Mouse (Mus musculus) liver, embryonic 14.5 days (tissue): ENCODE measurements around the gene Thap3. TPM values are rescaled to one million over a fixed set of nuclear protein-coding genes. Genes with fewer than 3 reads are reported as not detected.
"Not testable (repeated sequence)": the region's sequence is repeated elsewhere in the genome, so short reads cannot be mapped to it uniquely, and the experiment has no call there.

ENCODE experiments used
- ATAC-seq: fragments of 200-750 bp; cut with Nextera tagmentation; 2 replicates; pipeline ENCODE4 v1.8.0; 2017; ENCODE audit warnings: moderate number of reproducible peaks, mild to moderate bottlenecking, moderate library complexity; ENCODE audit not compliant: insufficient read depth
- DNase-seq, 3 experiments: peaks; one replicate each; pipeline ENCODE4 v3.0.0-alpha.2; 2012 to 2013; ENCODE audit warnings: low read depth in 3 of 3, low spot score in 3 of 3
- H3K27ac ChIP-seq: fragments of 300-500 bp; sonication (generic); 2 replicates; pipeline ENCODE4 v1.5.1; 2014; ENCODE audit warnings: moderate library complexity, mild to moderate bottlenecking, control low read depth, inconsistent platforms
- H3K27me3 ChIP-seq: fragments of 300-500 bp; sonication (generic); 2 replicates; pipeline ENCODE4 v1.6.1; 2014; ENCODE audit warnings: mild to moderate bottlenecking, low read length, moderate library complexity; ENCODE audit not compliant: control insufficient read depth, insufficient read depth
- H3K36me3 ChIP-seq: fragments of 300-500 bp; sonication (generic); replicated peaks from 2 replicates; pipeline ENCODE4 v1.6.1; 2014; ENCODE audit warnings: low read depth; ENCODE audit not compliant: control insufficient read depth, insufficient read depth
- H3K4me1 ChIP-seq, 2 experiments: fragments of 200-500 bp in 1 of 2; fragments of 300-500 bp in 1 of 2; sonication (generic) in 1 of 2; replicated peaks; 2 replicates each; pipeline ENCODE4 v1.6.1; 2012 to 2014; ENCODE audit warnings: antibody characterized with exemption in 1 of 2, inconsistent platforms in 1 of 2, low read length in 1 of 2; ENCODE audit not compliant: control insufficient read depth in 2 of 2, insufficient read depth in 2 of 2
- H3K4me2 ChIP-seq: fragments of 300-500 bp; sonication (generic); 2 replicates; pipeline ENCODE4 v1.6.1; 2014; ENCODE audit warnings: low read depth, mild to moderate bottlenecking, control low read depth, moderate library complexity
- H3K4me3 ChIP-seq, 2 experiments: fragments of 200-500 bp in 1 of 2; fragments of 300-500 bp in 1 of 2; sonication (generic) in 1 of 2; 2 replicates each; pipeline ENCODE4 v1.5.1; 2012 to 2014; ENCODE audit warnings: low read depth in 2 of 2, low read length in 2 of 2, mild to moderate bottlenecking in 2 of 2, control low read depth in 1 of 2, inconsistent platforms in 1 of 2, moderate library complexity in 1 of 2; ENCODE audit not compliant: insufficient read depth in 1 of 2
- H3K9ac ChIP-seq: fragments of 300-500 bp; sonication (generic); replicated peaks from 2 replicates; pipeline ENCODE4 v1.6.1; 2014; ENCODE audit warnings: mild to moderate bottlenecking, control low read depth, moderate library complexity
- H3K9me3 ChIP-seq: fragments of 300-500 bp; sonication (generic); 2 replicates; pipeline ENCODE4 v1.6.1; 2016; ENCODE audit warnings: low read length, mixed read lengths; ENCODE audit not compliant: control insufficient read depth
- CTCF ChIP-seq: IDR thresholded peaks from 2 replicates; pipeline ENCODE4 v1.5.1; 2016; ENCODE audit warnings: antibody characterized with exemption, low read depth, control low read depth
- EP300 ChIP-seq: IDR thresholded peaks from 2 replicates; pipeline ENCODE4 v1.6.1; 2016; ENCODE audit warnings: antibody characterized with exemption, low read depth
- WGBS: fragments of 180-500 bp; shearing (Covaris S2); extraction: QIAGEN DNeasy Blood & Tissue Kit; methylation state at CpG from one replicate; pipeline ENCODE4 v1.1.7; 2014; ENCODE audit not compliant: insufficient replicate concordance; 5-methylcytosine and 5-hydroxymethylcytosine counted together
- polyA plus RNA-seq, 2 experiments: library from polyadenylated mRNA; depleted of rRNA in 1 of 2; stranded (reverse) in 1 of 2; unstranded in 1 of 2; fragments of >200 nt; fragmentation: Nextera tagmentation in 1 of 2; extraction: Ambion mirVana in 1 of 2; gene quantifications; 2 replicates each; pipeline versions ENCODE4 v1.2.1 to v1.2.3; 2012 to 2014

Gene Thap3
- polyA plus RNA-seq (2012; rRNA removed) (4.8 and 5.0 TPM in 2 replicates), polyA plus RNA-seq (2014; fragmentation: Nextera tagmentation; extraction: Ambion mirVana) (4.5 and 5.2 TPM in 2 replicates)

GRCm38 (mm10) chr4:151988342-151989109, at the start of gene Thap3:
Thap3 (minus strand) TSS chr4:151988997.
- Histone ChIP-seq H3K4me3 (peak within 1 kb of the TSS; percentile 72 to 80), H3K27ac (peak within 1 kb of the TSS; percentile 4), H3K9me3 (no peaks in the 10 kb centered on the region), H3K27me3 (no peaks in the 10 kb centered on the region; the same call in 1 of the 2 replicates), H3K4me1 (peaks cover 12% of the 10 kb centered on the region in 2 experiments), H3K9ac (peak within 1 kb of the TSS; percentile 84), H3K36me3 (peaks cover 11% of the 10 kb centered on the region; the same call in 1 of the 2 replicates), H3K4me2 (peak within 1 kb of the TSS; percentile 99)
- WGBS: 2% methylated on average over 54 of the region's 54 CpGs
- TF ChIP-seq CTCF (no peak), EP300 (no peak)
- peak; percentile 76 for ATAC-seq
- peak in 1 of 3 experiments; percentile 38 for DNase-seq

- no peak for TF ChIP-seq EP300
- ATAC-seq: no peak
- Histone ChIP-seq H3K9ac (peak within 1 kb of the TSS; percentile 67), H3K27me3 (no peaks in the 10 kb centered on the region), H3K27ac (no peak within 1 kb of the TSS), H3K4me3 (peak within 1 kb of the TSS; percentile 83 to 93), H3K36me3 (peaks cover 24% of the 10 kb centered on the region), H3K4me2 (peak within 1 kb of the TSS; percentile 75), H3K9me3 (no peaks in the 10 kb centered on the region), H3K4me1 (peaks cover 2 to 6% of the 10 kb centered on the region in 2 experiments; a peak in 3 of 4 replicates)
- WGBS: 35% methylated on average over 10 of the region's 10 CpGs
- DNase-seq: no peak
Observed at GRCm38 (mm10) chr4:152038225-152038984, 49.6 kb upstream of the Thap3 start, which contains the start of gene Tas1r1. Tas1r1 (minus strand) TSS chr4:152038568.

- not testable (repeated sequence) for H3K36me3 ChIP-seq, ATAC-seq, H3K27ac ChIP-seq, DNase-seq, H3K9me3 ChIP-seq, H3K27me3 ChIP-seq, H3K4me3 ChIP-seq, H3K4me1 ChIP-seq, H3K4me2 ChIP-seq, H3K9ac ChIP-seq
- WGBS: 78% methylated on average over 6 of the region's 6 CpGs
- TF ChIP-seq CTCF: peak; percentile 58
Observed at GRCm38 (mm10) chr4:152036464-152036863, 47.7 kb upstream of the Thap3 start.

- Histone ChIP-seq H3K9me3 (no peaks in the 10 kb centered on the region), H3K4me2 (no peak overlapping the region), H3K9ac (no peak overlapping the region), H3K27me3 (no peaks in the 10 kb centered on the region), H3K27ac (no peak overlapping the region), H3K4me3 (no peak overlapping the region), H3K36me3 (no peaks in the 10 kb centered on the region), H3K4me1 (peaks cover 0 to 4% of the 10 kb centered on the region in 2 experiments; a peak in 2 of 4 replicates)
- ATAC-seq (no peak), DNase-seq (no peak)
- no peak for TF ChIP-seq EP300
- no peak for TF ChIP-seq CTCF
- 77% methylated on average over 13 of the region's 13 CpGs for WGBS
Observed at GRCm38 (mm10) chr4:152032922-152033321, 44.1 kb upstream of the Thap3 start.

GRCm38 (mm10) chr4:152029997-152030396, 41.2 kb upstream of the Thap3 start:
- 78% methylated on average over 4 of the region's 4 CpGs for WGBS
- no peaks in the 10 kb centered on the region for H3K9me3 ChIP-seq
- no peaks in the 10 kb centered on the region for H3K27me3 ChIP-seq
- no peak overlapping the region for H3K4me2 ChIP-seq
- TF ChIP-seq EP300 (no peak), CTCF (peak; percentile 23; the same call in 1 of the 2 replicates)
- ATAC-seq (no peak), DNase-seq (no peak)
- no peak overlapping the region for H3K4me3 ChIP-seq
- H3K36me3 ChIP-seq: no peaks in the 10 kb centered on the region
- H3K9ac ChIP-seq: no peak overlapping the region
- no peak overlapping the region for H3K27ac ChIP-seq
- H3K4me1 ChIP-seq: peaks cover 6 to 8% of the 10 kb centered on the region in 2 experiments
